Mouse (Mus musculus) B cell, adult 2 months (primary cell): ENCODE measurements around the gene Zfand3.

ENCODE experiments used
- DNase-seq, 2 experiments: peaks; one replicate each; pipeline ENCODE4 v3.0.0; 2022

Zfand3 gene

DNA sequence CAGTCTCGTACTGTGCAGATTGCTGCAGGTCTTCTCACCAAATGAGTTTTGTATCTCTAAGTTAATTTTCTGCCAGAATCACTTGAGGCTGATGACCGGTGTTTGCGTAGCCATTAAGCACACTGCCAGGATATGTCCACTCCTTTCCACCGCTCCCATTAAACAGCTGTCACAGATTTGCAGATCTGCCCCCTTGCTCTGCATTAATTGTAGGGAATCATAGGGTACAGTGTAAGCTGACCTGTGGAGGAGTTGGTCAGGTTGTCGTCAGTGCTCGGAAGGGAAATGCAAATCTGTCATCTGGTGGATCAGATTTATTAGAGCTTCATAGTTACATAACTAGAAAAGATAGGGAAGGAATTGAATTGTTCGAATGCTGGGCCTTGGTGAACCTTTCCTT, 106.1 kb downstream of the Zfand3 start:
- DNase-seq: no peak

DNA sequence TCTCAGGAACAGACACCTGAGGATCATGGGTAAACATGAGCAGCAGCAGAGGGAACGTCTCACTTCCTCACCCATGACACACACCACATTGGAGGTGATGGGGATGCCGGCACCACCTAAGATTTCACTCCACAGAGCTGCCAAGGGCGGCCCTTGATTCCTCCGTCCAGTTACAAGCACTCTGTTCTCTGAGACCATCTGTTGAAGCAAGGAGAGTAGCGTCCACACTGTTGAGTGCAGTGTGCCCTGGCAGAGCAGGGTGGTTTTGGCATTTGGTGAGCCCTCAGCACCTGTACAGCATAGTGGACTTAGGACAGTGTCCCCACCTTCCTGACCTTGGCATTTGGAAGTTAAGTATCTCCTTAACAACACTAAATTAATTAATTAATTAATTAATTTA, 107.0 kb downstream of the Zfand3 start:
- DNase-seq: no peak

- no peak for DNase-seq
Observed at GRCm38 (mm10) chr17:30112080-30112479, 107.5 kb downstream of the Zfand3 start.

GRCm38 (mm10) chr17:30112555-30113305, 108.2 kb downstream of the Zfand3 start:
- DNase-seq: no peak

GRCm38 (mm10) chr17:30114761-30115160, 110.2 kb downstream of the Zfand3 start:
- peak; percentile 34 to 36 for DNase-seq

DNA sequence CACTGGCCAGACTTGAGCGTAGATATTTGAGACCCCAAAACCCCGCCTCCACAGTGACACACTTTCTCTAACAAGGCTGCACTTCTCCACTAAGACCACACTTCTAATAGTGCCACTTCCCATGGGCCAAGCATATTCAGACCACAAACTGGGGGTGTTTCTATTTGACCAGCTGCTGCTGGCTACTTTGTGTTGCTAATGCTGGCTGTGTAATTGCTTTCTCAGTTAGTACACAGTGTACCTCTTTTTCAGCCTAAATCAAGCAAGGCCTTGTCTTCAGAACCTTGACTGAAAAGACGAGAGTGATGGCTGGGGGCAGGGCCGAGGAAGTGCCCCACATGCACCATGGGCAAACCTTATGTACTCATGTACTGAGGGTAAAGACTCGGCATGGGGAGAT, 111.7 kb downstream of the Zfand3 start:
- DNase-seq: no peak

- DNase-seq: no peak
Observed at GRCm38 (mm10) chr17:30118036-30118435, 113.5 kb downstream of the Zfand3 start.

DNA sequence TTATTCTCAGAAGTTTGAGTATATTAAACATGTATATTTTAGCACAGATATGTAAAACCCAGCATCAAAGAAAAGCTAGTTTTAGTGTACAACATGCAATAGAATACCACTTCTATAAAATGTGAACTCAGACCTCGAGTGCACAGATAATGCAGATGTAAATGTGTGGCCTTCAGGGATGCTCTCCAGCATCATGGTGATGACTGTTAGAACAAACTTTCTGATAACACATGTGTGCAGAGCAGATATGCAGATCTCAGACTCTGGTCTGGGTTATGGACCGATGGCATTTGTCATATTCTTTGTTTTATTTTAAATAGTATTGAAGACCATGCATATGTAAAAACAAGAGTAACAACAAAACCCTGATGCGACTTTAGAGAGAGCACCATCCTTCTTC, 117.7 kb downstream of the Zfand3 start:
- no peak for DNase-seq

DNA sequence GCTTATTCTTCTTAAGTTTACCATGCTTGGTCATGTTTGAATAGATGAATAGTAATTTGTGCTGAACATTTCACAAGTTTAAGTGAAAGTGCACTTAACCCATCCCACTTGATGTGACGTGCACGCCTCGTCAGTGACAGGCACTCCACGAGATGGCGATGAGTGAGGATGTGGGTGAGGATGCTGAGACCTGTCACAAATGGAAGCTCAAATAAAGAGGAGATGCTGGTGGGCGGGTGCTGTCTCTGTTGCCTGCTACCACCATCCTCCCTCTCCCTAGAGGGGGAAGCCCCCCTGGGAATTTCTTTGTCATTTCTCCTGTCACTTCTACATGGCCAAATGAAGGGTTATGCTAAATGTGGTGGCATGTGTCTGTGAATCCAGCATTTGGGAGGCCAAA, 123.9 kb downstream of the Zfand3 start:
- DNase-seq: no peak

DNA sequence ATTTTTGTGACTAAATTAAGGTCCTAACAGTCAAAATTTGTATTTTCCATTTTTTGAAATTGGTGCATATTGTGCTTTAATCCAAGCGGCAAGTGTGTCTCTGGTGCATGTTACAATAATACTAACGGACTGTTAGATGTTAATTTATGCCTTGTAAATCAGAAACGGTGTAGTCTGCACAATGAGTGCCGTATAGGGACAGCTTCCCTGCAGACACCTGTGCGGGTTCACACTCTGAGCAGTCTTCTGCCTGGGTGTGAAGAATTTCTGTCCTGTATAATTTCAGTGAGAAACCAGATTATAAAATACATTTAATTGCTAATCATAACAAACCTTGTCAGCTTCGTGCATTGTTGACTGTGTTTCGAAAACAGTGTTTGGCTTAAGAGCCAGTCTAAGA, 124.7 kb downstream of the Zfand3 start:
- DNase-seq: no peak

DNA sequence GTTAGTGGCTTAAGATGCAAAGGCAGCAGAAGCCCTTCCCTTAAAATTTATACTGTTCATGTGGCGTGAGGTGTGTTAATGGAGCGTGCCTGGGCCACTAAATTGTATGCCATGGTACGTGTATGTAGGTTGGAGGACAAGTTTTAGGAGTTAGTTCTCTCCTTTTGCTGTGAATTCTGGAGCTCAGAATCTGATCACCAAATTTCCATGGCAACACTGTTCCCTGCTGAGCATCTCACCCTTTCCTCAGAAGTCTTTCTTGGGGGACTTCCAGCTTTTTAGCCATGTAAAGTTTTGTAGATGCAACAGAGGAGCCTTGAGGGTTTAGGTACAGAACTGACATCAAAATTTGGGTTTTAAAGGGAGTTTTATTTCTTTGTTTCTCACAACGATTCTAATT, 125.8 kb downstream of the Zfand3 start:
- DNase-seq: no peak

DNA sequence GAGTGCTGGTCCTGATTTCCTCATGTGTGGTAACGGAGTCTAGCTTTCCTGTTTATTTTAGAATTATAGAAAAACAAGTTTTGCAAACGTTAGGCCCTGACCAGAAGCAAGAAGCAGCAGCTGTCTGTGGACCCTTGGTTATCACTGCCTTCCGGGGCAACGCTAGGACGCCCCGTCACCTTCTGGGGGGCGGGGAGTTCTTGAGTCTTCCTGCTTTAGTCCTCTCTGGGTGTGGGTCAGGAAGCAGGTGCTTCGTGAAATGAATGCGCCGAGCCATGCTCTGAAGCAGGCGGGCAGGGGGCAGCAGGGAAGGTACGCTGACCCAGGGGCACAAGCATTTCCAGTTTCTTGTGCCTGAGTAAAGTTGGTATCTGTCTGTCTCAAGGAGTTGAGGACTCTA, 129.1 kb downstream of the Zfand3 start:
- peak in 1 of 2 experiments; percentile 5 for DNase-seq

- DNase-seq: no peak
Observed at GRCm38 (mm10) chr17:30134955-30135735, 130.6 kb downstream of the Zfand3 start.

GRCm38 (mm10) chr17:30135890-30136289, 131.4 kb downstream of the Zfand3 start:
- DNase-seq: no peak

DNA sequence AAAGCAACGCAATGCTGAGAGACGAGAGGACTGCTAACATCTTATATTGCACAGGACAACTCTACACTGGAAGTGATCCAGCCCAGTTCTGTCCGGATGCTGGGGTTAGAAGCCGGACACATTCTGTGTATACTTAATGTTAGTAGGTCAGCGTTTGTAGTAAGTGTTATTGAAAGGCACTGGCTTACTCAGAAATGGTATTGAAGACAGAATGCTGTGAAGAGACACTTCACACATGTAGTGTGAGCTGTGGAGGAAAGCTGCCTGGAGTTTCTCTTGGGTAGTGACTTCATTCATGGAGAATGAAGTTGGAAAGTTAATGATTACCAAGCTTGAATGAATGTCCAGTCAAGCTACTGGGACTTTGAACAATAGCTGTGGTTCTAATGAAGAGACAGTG, 132.2 kb downstream of the Zfand3 start:
- no peak for DNase-seq

GRCm38 (mm10) chr17:30137115-30137514, 132.6 kb downstream of the Zfand3 start:
- DNase-seq: no peak

GRCm38 (mm10) chr17:30144114-30144513, 139.6 kb downstream of the Zfand3 start:
- no peak for DNase-seq

GRCm38 (mm10) chr17:30145596-30146149, 141.1 kb downstream of the Zfand3 start:
- DNase-seq: no peak

GRCm38 (mm10) chr17:30146555-30146954, 142.0 kb downstream of the Zfand3 start:
- DNase-seq: no peak

DNA sequence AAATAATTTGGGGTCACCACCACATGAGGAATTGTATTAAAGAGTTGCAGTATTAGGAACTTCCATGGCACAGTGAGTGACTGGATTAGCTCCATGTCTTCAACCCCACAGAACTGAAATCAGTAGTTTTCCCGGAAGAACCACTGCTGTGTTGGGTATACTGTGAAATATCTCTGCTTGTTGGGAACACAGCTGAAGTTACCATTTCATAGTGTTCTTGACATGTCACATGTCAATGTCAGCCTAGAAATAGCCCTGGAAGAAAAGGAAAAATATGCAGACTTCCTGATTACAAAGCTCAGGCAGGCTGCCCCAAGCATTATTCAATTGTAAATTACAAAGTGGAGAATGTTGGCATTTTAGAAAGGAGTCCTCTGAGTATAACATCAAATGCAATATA, 143.4 kb downstream of the Zfand3 start:
- DNase-seq: no peak

DNA sequence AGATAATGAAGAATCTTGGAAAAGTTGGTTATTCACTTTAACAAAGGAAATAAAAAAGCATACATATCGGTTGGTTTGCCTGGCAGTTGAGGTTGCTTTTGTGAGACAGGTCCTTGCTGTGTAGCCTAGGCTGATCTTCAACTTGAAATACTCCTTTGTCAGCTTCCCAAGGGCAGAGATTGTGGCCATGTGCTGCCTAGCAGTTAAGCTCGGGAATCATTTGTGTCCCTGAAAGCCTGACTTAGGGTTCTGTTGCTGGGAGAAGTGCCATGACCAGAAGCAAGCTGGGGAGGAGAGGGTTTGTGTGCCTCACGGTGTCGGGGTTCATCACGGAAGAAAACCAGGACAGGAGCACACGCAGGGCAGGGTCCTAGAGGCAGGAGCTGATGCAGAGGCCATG, 143.8 kb downstream of the Zfand3 start:
- no peak for DNase-seq

DNA sequence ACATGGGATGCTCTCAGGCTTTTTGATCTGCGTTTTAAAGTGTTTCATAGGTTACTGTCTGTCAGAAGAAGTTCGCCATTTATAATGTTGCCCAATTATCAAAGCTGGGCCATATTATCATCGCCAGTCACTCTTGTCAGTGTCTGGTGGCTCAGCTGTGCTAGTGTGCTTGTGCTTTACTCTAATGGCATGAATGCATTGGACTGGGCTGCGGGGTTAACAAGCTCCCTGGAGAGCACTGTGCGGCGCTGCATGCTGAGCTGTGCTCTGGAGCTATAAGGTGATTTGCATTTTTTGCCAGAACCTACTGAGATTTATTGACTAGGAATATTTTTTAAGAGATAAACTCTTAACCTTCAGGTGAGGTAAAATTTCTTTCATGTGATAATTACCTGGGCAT, 145.4 kb downstream of the Zfand3 start:
- no peak for DNase-seq

DNA sequence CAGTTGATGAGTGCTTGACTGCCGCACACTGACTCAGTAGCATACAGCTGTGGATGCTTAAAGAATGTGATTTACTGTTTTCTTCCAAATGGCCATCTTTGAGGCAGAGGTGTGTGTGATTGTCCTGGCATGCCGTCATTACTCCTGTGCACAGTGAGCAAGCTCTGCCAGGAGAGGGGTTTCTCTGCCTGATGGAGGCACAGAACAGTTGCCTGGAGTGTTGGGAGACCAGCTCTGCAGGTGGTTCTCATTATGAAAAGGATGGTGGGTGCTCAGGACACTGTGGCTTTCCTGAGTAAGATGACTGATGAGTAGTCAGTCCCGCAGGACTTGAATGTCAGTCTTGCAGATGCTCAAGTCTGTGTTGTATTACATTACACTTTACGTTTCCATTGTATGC, 149.6 kb downstream of the Zfand3 start:
- no peak for DNase-seq

DNA sequence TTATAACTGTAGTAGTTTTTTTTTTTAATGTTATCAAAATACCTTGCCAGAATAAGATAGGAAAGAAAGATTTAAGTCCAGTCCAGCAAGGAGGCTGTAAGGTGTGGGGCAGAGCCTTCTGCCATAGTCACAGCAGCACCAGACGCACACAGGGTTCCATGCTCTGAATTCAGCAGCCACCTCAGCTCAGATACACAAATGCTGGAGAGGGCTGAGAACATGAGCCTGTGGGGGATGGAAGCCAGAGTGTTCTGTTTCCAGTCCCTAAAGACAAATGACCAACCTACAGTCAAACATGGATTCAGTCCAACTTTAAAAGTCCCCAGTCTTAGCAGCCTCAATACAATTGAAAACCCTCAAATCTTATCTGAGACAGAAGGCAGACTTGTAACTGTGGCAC, 150.3 kb downstream of the Zfand3 start:
- DNase-seq: no peak
